Mouse (Mus musculus) intestine, postnatal 0 days (tissue): Measurements from ENCODE around the gene Kif5c. TPM values are rescaled to one million over a fixed set of nuclear protein-coding genes. Genes with fewer than 3 reads are reported as not detected.

Experiments used
- ATAC-seq: fragments of 200-750 bp; cut with Nextera tagmentation; 2 replicates; pipeline ENCODE4 v1.8.0; 2017; ENCODE audit warnings: mild to moderate bottlenecking, moderate TSS enrichment, moderate library complexity
- H3K27ac ChIP-seq: fragments of 300-500 bp; sonication (generic); 2 replicates; pipeline ENCODE4 v1.5.1; 2014; ENCODE audit warnings: mild to moderate bottlenecking, low read depth, low read length, moderate library complexity
- H3K27me3 ChIP-seq: fragments of 300-500 bp; sonication (generic); replicated peaks from 2 replicates; pipeline ENCODE4 v1.6.1; 2014; ENCODE audit warnings: low read length, mixed read lengths; ENCODE audit not compliant: control insufficient read depth, insufficient read depth
- H3K36me3 ChIP-seq: fragments of 300-500 bp; sonication (generic); 2 replicates; pipeline ENCODE4 v1.6.1; 2014; ENCODE audit warnings: mild to moderate bottlenecking, moderate library complexity; ENCODE audit not compliant: control insufficient read depth, insufficient read depth
- H3K4me1 ChIP-seq: fragments of 300-500 bp; sonication (generic); replicated peaks from 2 replicates; pipeline ENCODE4 v1.6.1; 2014; ENCODE audit warnings: antibody characterized with exemption, low read length, mixed read lengths; ENCODE audit not compliant: control insufficient read depth, insufficient read depth
- H3K4me2 ChIP-seq: fragments of 300-500 bp; sonication (generic); replicated peaks from 2 replicates; pipeline ENCODE4 v1.6.1; 2014; ENCODE audit warnings: low read depth, mild to moderate bottlenecking, moderate library complexity
- H3K4me3 ChIP-seq: fragments of 300-500 bp; sonication (generic); 2 replicates; pipeline ENCODE4 v1.5.1; 2014; ENCODE audit warnings: low read depth, low read length
- H3K9ac ChIP-seq: fragments of 300-500 bp; sonication (generic); 2 replicates; pipeline ENCODE4 v1.6.1; 2014; ENCODE audit warnings: mild to moderate bottlenecking, low read depth, low read length
- H3K9me3 ChIP-seq: fragments of 300-500 bp; sonication (generic); 2 replicates; pipeline ENCODE4 v1.6.1; 2016; ENCODE audit warnings: mixed run types; ENCODE audit not compliant: control insufficient read depth
- CTCF ChIP-seq: sonication (generic); IDR thresholded peaks from 2 replicates; pipeline ENCODE4 v1.5.1; 2016; ENCODE audit warnings: low read depth, mild to moderate bottlenecking, control low read depth, antibody characterized with exemption, moderate library complexity
- WGBS: fragments of 180-500 bp; shearing (Covaris S2); extraction: QIAGEN DNeasy Blood & Tissue Kit; methylation state at CpG from one replicate; pipeline ENCODE4 v1.1.7; 2014; 5-methylcytosine and 5-hydroxymethylcytosine counted together
- polyA plus RNA-seq: library from polyadenylated mRNA; unstranded; fragments of >200 nt; fragmentation: Nextera tagmentation; extraction: Ambion mirVana; gene quantifications from 2 replicates; pipeline ENCODE4 v1.2.1, GENCODE M21; 2015

The Kif5c gene
- polyA plus RNA-seq, 1 experiment from 2014 or later = 2.7 TPM

DNA sequence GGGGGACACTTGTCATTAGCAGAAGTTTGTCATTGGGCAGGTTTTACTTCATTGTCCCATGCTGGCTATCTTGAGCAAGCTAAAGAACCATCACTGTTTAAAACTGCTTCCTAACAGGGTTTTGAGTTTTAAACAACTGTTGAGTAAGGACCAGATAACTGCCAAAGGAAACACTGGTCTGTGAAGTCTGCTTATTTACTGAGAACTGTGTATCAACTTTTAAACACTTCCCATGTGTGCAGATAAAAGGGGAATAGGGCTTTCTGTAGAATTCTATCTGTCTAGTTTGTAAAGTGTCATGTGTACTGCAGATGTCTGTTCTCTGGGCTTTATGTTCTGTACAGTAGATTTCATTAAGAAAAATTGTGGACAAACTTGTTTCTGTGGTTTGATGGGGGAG, 155.1 kb downstream of the Kif5c start:
- ATAC-seq = no peak
- TF ChIP-seq CTCF = no peak
- H3K4me2 ChIP-seq = no peak overlapping the region
- no peak overlapping the region for H3K9ac ChIP-seq
- no peaks in the 10 kb centered on the region for H3K9me3 ChIP-seq
- H3K36me3 ChIP-seq = no peaks in the 10 kb centered on the region
- no peaks in the 10 kb centered on the region for H3K27me3 ChIP-seq
- no peaks in the 10 kb centered on the region for H3K4me1 ChIP-seq
- no peak overlapping the region for H3K27ac ChIP-seq
- H3K4me3 ChIP-seq = no peak overlapping the region

DNA sequence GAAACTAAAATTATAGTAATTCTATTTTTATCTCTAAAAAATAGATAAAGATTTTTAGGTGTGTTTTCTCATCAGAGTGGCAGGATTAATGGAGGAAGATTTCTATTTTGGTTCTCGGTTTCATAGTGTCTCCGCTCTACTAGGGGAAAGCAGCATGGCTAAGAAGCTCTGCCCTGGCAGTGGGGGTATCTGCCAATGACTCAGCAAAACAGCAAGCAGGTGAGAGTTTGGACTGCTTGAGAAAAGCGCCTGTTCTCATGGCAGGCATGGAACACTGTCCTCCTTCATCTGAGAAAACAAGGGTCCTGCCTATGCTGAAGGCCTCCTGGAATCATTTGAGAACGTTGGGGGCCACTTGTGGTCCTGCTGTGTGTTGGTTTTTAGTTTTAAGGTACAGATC, 156.1 kb downstream of the Kif5c start:
- H3K27me3 ChIP-seq = no peaks in the 10 kb centered on the region
- no peak for ATAC-seq
- H3K9ac ChIP-seq = no peak overlapping the region
- no peaks in the 10 kb centered on the region for H3K9me3 ChIP-seq
- TF ChIP-seq CTCF = no peak
- H3K36me3 ChIP-seq = no peaks in the 10 kb centered on the region
- no peak overlapping the region for H3K4me3 ChIP-seq
- no peak overlapping the region for H3K4me2 ChIP-seq
- H3K4me1 ChIP-seq = no peaks in the 10 kb centered on the region
- H3K27ac ChIP-seq = no peak overlapping the region
- 86% methylated on average over 4 of the region's 4 CpGs for WGBS

DNA sequence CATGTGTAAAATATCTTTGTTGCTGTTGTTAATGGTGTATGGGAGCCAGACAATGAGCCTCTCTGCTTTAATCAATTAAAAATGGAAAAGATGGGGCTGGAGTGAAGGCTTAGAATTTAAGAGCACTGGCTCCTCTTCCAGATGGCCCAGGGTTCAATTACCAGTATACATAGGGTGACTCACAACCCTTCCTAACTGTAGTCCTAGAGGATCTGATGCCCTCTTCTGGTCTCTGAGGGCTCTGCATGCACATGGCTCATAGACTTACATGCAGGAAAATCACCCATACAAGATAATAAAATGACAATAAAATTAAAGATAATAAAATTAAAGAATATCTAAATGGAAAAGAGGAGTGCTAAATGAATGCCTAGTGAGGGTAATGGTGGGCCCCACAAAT, 156.6 kb downstream of the Kif5c start:
- no peak for ATAC-seq

DNA sequence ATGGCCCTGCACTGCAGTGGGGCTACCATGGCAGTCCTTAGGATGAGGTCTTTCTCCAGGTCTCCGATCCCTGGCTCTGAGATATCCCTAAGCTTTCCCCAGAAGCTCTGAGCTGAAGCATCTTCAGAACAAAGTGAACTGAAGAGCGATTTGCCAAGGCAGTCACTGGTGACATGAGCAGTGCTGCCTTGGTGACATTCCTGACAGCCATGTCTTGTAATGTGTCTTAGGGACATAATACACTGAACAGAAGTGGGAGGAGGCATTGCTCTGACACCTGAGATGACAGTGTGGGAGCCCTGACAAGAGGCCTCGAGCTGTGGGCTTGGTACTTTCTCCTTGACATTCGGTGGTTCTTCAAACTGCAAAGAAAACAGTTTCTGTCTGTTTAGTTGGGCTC, 157.3 kb downstream of the Kif5c start:
- H3K9me3 ChIP-seq = no peaks in the 10 kb centered on the region
- no peak overlapping the region for H3K27ac ChIP-seq
- WGBS = 84% methylated on average over 4 of the region's 4 CpGs
- no peaks in the 10 kb centered on the region for H3K4me1 ChIP-seq
- H3K4me2 ChIP-seq = no peak overlapping the region
- H3K27me3 ChIP-seq = no peaks in the 10 kb centered on the region
- no peak for TF ChIP-seq CTCF
- ATAC-seq = no peak
- H3K9ac ChIP-seq = no peak overlapping the region
- H3K36me3 ChIP-seq = no peaks in the 10 kb centered on the region
- H3K4me3 ChIP-seq = no peak overlapping the region

More for the DNA sequence above, 156.6 kb downstream of the Kif5c start:
- no peaks in the 10 kb centered on the region for H3K36me3 ChIP-seq
- peak; percentile 55 for TF ChIP-seq CTCF
- no peak overlapping the region for H3K27ac ChIP-seq
- no peaks in the 10 kb centered on the region for H3K27me3 ChIP-seq
- no peak overlapping the region for H3K4me3 ChIP-seq
- H3K4me2 ChIP-seq = no peak overlapping the region
- no peaks in the 10 kb centered on the region for H3K4me1 ChIP-seq
- H3K9ac ChIP-seq = no peak overlapping the region
- H3K9me3 ChIP-seq = no peaks in the 10 kb centered on the region

DNA sequence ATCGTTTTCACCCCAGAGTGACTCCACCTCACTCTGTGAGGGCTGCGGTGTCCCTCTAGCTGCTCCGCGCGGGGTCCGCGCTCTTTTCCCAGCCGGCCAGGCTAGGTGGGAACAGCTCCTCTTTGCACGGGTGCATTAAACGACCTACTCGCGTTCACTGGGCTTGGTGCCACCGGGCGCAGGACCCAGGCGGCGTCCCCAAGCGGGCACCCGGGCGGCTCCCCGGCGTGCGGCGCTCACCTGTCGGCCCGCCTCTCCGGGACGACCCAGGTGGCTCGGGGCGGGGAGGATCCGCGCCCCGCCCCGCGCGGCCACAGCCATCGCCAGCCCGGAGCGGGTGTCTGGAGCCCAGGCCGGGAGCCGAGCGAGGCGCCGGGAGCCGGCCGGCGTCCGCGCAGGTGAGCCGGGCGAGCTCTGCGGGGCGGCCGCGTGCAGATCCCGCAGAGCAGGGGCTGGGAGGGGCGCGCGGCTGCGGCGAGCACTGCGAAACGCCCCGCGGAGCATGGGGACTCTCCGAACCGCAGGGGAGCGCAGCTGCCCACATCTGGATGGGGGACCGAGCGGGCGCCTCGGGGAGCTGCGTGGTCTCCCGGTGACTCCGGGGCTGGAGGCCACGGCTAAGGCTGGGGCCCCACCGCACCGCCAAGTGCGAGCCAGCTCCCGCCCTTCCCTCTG, 168.4 kb downstream of the Kif5c start, which contains the start of gene Lypd6b:
TSS of gene Lypd6b (plus strand) at position 313 of the 675 bp plus-strand sequence.
- H3K4me3 ChIP-seq = peak within 1 kb of the TSS; percentile 60
- no peaks in the 10 kb centered on the region for H3K9me3 ChIP-seq
- no peaks in the 10 kb centered on the region for H3K4me1 ChIP-seq
- no peaks in the 10 kb centered on the region for H3K36me3 ChIP-seq
- H3K27ac ChIP-seq = no peak within 1 kb of the TSS
- H3K27me3 ChIP-seq = peaks cover 16% of the 10 kb centered on the region; the same call in 1 of the 2 replicates
- ATAC-seq = peak; percentile 90
- under 1% methylated on average over 78 of the region's 79 CpGs for WGBS
- H3K9ac ChIP-seq = peak within 1 kb of the TSS; percentile 34; the same call in 1 of the 2 replicates
- TF ChIP-seq CTCF = no peak
- H3K4me2 ChIP-seq = peak within 1 kb of the TSS; percentile 99

DNA sequence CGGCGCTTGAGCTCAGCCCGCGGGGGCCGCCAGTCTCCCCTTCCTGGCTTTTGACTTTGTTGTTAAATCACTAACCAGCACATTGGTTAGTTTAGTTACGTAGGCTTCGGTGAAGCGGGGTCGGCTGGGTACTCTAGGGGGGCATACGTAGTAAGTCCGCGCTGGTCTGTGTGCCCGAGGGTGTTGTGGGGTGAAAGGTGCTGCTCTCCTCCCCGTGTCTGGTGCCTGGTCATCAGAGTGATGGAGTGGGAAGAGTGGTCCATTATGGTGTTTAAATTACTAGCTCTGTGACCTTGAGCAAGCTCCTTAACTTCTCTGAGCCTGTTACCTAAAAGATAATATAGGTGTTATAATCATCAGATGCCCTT, 168.9 kb downstream of the Kif5c start:
- no peak for ATAC-seq

More for the DNA sequence above, 168.9 kb downstream of the Kif5c start:
- no peaks in the 10 kb centered on the region for H3K9me3 ChIP-seq
- H3K27me3 ChIP-seq = peaks cover 16% of the 10 kb centered on the region; the same call in 1 of the 2 replicates
- no peaks in the 10 kb centered on the region for H3K36me3 ChIP-seq
- WGBS = under 1% methylated on average over 14 of the region's 14 CpGs
- no peak overlapping the region for H3K9ac ChIP-seq
- no peak overlapping the region for H3K27ac ChIP-seq
- H3K4me3 ChIP-seq = peak overlapping the region; percentile 60
- TF ChIP-seq CTCF = no peak
- H3K4me2 ChIP-seq = peak overlapping the region; percentile 99
- no peaks in the 10 kb centered on the region for H3K4me1 ChIP-seq
